Mouse (Mus musculus) midbrain, postnatal 0 days (tissue): ENCODE measurements around the gene Stk32c. TPM values are rescaled to one million over a fixed set of nuclear protein-coding genes. Genes with fewer than 3 reads are reported as not detected.

ENCODE experiments used
- ATAC-seq: fragments of 200-750 bp; cut with Nextera tagmentation; 2 replicates; pipeline ENCODE4 v1.8.0; 2017; ENCODE audit warnings: moderate number of reproducible peaks, mild to moderate bottlenecking, moderate TSS enrichment, moderate library complexity; ENCODE audit not compliant: low FRiP score
- DNase-seq: peaks from one replicate; pipeline ENCODE4 v3.0.0-alpha.2; 2015; ENCODE audit warnings: low spot score
- H3K27ac ChIP-seq: fragments of 300-500 bp; sonication (generic); 2 replicates; pipeline ENCODE4 v1.5.1; 2014; ENCODE audit warnings: low read depth, mild to moderate bottlenecking, low read length, mixed read lengths
- H3K27me3 ChIP-seq: fragments of 300-500 bp; sonication (generic); 2 replicates; pipeline ENCODE4 v1.6.1; 2014; ENCODE audit warnings: low read length, control low read depth, mixed read lengths; ENCODE audit not compliant: insufficient read depth
- H3K36me3 ChIP-seq: fragments of 300-500 bp; sonication (generic); 2 replicates; pipeline ENCODE4 v1.6.1; 2014; ENCODE audit warnings: low read length, control low read depth, mixed read lengths; ENCODE audit not compliant: insufficient read depth
- H3K4me1 ChIP-seq: fragments of 300-500 bp; sonication (generic); 2 replicates; pipeline ENCODE4 v1.6.1; 2014; ENCODE audit warnings: mild to moderate bottlenecking, control low read depth, antibody characterized with exemption, low read length, mixed read lengths; ENCODE audit not compliant: insufficient read depth
- H3K4me2 ChIP-seq: fragments of 300-500 bp; sonication (generic); 2 replicates; pipeline ENCODE4 v1.6.1; 2014; ENCODE audit warnings: low read depth, mild to moderate bottlenecking, low read length, mixed read lengths; ENCODE audit not compliant: poor library complexity, severe bottlenecking
- H3K4me3 ChIP-seq: fragments of 300-500 bp; sonication (generic); 2 replicates; pipeline ENCODE4 v1.5.1; 2014; ENCODE audit warnings: low read depth, mild to moderate bottlenecking, low read length, moderate library complexity
- H3K9ac ChIP-seq: fragments of 300-500 bp; sonication (generic); replicated peaks from 2 replicates; pipeline ENCODE4 v1.6.1; 2014; ENCODE audit warnings: mild to moderate bottlenecking, low read length, moderate library complexity, mixed read lengths; ENCODE audit not compliant: poor library complexity, severe bottlenecking
- H3K9me3 ChIP-seq: fragments of 300-500 bp; sonication (generic); 2 replicates; pipeline ENCODE4 v1.6.1; 2016; ENCODE audit warnings: low read length, control low read depth
- CTCF ChIP-seq: IDR thresholded peaks from 2 replicates; pipeline ENCODE4 v1.5.1; 2016; ENCODE audit warnings: antibody characterized with exemption, mild to moderate bottlenecking
- WGBS: fragments of 180-500 bp; shearing (Covaris S2); extraction: QIAGEN DNeasy Blood & Tissue Kit; methylation state at CpG from one replicate; pipeline ENCODE4 v1.1.7; 2014; 5-methylcytosine and 5-hydroxymethylcytosine counted together
- polyA plus RNA-seq: library from polyadenylated mRNA; unstranded; fragments of >200 nt; fragmentation: Nextera tagmentation; extraction: Ambion mirVana; gene quantifications from 2 replicates; pipeline ENCODE4 v1.2.1, GENCODE M21; 2015
- total RNA-seq: library from RNA; depleted of rRNA; stranded (reverse); fragments of >200 nt; gene quantifications from 2 replicates; pipeline ENCODE4 v1.2.3, GENCODE M21; 2014

The Stk32c gene
- total and polyA plus RNA-seq, 2 experiments from 2014 or later: 2.4 to 35.6 TPM

DNA sequence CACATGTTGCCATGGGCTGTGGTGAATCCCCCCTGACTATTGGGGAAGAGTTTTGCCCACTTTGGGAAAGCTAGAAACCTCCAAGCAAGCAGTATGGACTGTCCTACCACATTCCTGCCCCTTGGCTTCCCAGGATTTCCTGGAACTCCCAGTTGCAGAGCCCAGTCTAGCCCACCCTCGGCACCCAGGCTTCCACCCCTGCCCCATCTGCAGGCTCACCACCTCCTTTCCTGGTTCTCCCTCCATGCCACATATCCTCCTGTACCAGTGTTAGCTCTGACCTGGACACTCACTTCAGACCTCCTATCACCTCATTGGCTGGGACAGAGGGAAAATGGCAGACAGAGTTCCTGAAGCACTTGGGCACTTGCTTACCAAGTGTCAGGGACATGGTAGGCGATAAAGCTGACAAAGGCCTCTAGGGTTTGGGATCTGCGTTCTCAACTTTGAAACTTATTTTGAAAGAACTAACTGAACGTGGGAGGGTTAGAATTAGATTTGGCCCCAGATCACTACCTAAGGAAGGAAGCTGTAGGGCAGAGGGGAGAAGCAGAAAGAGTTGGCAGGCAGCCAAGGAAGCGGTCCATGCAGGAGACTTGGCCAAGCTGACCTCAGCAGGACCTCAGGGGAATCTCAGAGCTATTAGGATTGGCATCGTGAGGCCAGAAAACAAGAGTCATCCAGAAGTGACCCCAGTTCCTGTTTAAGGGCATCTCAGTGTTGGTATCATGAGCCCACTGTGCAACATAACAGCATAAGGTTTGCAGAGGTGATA, 5.7 kb upstream of the Stk32c start:
- ATAC-seq (no peak), DNase-seq (peak; percentile 9)
- H3K4me1 ChIP-seq: peaks cover 2% of the 10 kb centered on the region; the same call in 1 of the 2 replicates
- H3K27me3 ChIP-seq: no peaks in the 10 kb centered on the region
- 61% methylated on average over 6 of the region's 6 CpGs for WGBS
- H3K4me2 ChIP-seq: no peak overlapping the region
- no peaks in the 10 kb centered on the region for H3K9me3 ChIP-seq
- no peaks in the 10 kb centered on the region for H3K36me3 ChIP-seq
- H3K27ac ChIP-seq: no peak overlapping the region
- no peak overlapping the region for H3K9ac ChIP-seq
- no peak overlapping the region for H3K4me3 ChIP-seq
- no peak for TF ChIP-seq CTCF

DNA sequence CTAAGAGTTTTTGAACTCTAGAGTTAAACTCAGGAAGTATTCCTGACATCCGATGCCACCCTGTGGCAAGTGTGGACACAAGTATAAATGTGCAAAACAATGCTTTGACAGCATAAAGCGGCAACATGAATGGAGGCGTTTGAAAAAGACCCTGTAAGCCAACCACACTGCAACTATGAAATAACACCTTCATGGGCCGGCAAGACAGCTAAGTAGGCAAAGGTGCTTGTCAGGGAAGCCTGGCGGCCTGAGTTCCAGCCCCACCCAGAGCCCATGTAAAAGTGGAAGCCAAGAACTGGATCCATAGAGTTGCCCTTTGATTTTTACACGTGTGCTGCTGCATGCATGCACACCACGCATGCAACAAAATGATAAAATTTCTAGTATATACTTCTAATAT, 3.9 kb upstream of the Stk32c start:
- Histone ChIP-seq H3K27ac (no peak overlapping the region), H3K9ac (no peak overlapping the region), H3K36me3 (no peaks in the 10 kb centered on the region), H3K9me3 (no peaks in the 10 kb centered on the region), H3K4me1 (peaks cover 4% of the 10 kb centered on the region), H3K4me3 (no peak overlapping the region), H3K27me3 (no peaks in the 10 kb centered on the region), H3K4me2 (no peak overlapping the region)
- DNase-seq (no peak), ATAC-seq (no peak)
- WGBS: 83% methylated on average over 7 of the region's 7 CpGs
- peak; percentile 43 for TF ChIP-seq CTCF

DNA sequence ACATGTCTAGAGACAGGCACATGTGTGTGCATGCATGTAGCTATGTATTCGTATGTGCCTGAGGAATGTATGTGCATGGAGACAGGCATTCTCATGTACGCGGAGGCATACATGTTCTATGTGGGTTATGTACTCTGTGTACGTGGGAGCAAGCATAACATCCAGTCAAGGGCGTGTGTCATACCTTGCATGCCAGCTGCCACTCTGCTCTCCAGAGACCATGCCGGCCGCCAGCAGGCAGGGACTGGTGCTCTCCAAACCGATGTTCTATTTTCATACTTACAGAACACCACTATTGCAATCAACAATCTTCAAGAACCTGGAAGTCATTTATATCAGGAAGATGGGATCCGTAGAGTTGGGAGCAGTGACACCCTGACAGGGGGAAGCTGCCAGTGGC, 3.4 kb upstream of the Stk32c start:
- Histone ChIP-seq H3K36me3 (no peaks in the 10 kb centered on the region), H3K27me3 (no peaks in the 10 kb centered on the region), H3K4me2 (no peak overlapping the region), H3K9me3 (no peaks in the 10 kb centered on the region), H3K4me1 (peaks cover 4% of the 10 kb centered on the region), H3K4me3 (no peak overlapping the region), H3K9ac (no peak overlapping the region), H3K27ac (no peak overlapping the region)
- TF ChIP-seq CTCF: no peak
- WGBS: 94% methylated on average over 9 of the region's 9 CpGs
- DNase-seq (no peak), ATAC-seq (no peak)

DNA sequence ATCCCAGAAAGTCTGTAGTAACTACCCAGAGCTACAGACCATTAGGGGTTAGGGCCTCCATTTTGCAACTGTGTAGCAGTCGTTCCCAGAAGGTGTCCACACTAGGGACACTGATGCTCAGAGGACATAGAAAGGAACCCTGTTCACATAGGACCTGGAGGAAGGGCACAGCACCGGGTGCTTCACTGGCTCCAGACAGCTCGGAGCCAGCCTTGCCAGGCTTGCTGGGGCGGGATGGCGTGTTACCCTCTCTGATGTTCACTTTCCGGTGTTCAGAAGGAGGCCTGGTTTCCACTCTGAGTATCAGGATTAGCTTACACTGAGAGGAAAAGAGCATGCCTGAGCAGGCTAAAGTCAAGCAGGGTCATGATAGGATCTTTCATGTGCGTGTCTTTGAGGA, 2.8 kb upstream of the Stk32c start:
- 94% methylated on average over 7 of the region's 7 CpGs for WGBS
- Histone ChIP-seq H3K4me3 (no peak overlapping the region), H3K9ac (no peak overlapping the region), H3K9me3 (no peaks in the 10 kb centered on the region), H3K4me2 (no peak overlapping the region), H3K27me3 (no peaks in the 10 kb centered on the region), H3K27ac (no peak overlapping the region), H3K4me1 (peaks cover 4% of the 10 kb centered on the region), H3K36me3 (no peaks in the 10 kb centered on the region)
- no peak for DNase-seq
- TF ChIP-seq CTCF: no peak
- no peak for ATAC-seq

DNA sequence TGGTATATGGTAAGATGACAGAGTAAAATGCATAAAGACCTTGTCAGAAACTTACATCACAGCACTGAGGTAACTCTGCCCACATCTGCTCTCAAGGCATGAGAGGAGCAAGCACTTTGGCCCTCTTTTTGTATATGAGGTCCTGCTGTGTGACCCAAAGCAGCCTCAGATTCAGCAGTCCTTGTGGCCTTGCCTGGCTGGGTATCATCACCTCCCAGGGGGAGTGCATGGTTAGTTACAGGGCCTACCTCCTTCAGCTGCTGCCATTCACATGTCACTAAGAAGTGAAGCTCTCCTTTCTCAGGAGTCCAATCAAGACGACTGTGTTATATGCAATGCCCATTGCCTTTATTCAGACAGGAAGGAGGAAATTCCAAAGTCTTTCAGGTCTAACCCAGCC, 2.4 kb upstream of the Stk32c start:
- Histone ChIP-seq H3K9me3 (no peaks in the 10 kb centered on the region), H3K9ac (no peak overlapping the region), H3K4me1 (peaks cover 4% of the 10 kb centered on the region), H3K27me3 (no peaks in the 10 kb centered on the region), H3K27ac (no peak overlapping the region), H3K4me3 (no peak overlapping the region), H3K36me3 (no peaks in the 10 kb centered on the region), H3K4me2 (no peak overlapping the region)
- no peak for DNase-seq
- TF ChIP-seq CTCF: no peak
- whole genome bisulfite sequencing: 58% methylated on average over 1 of the region's 1 CpGs
- no peak for ATAC-seq

DNA sequence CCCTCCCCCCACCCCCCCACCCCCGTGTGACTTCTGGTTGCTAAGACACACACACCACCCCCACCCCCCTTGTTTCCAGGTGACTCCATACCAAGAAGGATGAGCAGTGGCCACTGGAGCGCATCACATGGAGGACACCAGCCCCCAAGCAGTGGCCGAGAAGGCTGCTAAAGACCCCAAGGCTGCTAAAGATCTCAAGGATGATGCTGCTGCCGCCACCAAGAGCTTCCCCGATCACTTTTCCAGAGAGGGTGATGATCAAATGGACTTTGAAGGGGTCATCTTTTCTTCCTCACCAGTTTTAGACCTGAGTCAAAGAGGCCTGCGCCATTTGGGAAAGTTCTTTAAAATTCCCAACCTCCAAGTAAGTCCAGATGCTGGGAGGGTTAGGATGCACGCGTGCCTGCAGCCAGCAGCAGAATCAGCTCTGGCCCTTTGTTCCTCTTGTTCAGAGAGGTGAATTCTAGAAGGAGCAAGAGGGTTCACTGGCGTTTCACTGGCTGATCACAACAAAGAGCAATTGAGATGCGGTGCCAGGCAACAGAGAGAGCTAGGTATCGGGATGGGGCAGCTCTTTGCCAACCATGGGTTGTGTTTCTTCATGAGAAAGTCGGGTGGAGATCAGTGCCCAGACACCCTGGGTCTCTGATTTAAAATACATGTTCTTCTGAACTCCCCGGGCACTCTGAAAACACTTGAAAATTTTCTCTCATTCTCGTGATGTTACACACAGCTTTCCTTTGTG, 1.7 kb upstream of the Stk32c start:
- Histone ChIP-seq H3K36me3 (no peaks in the 10 kb centered on the region), H3K4me3 (no peak overlapping the region), H3K27ac (no peak overlapping the region), H3K4me1 (peaks cover 4% of the 10 kb centered on the region), H3K27me3 (no peaks in the 10 kb centered on the region), H3K9me3 (no peaks in the 10 kb centered on the region), H3K9ac (no peak overlapping the region), H3K4me2 (no peak overlapping the region)
- DNase-seq (no peak), ATAC-seq (no peak)
- WGBS: 76% methylated on average over 13 of the region's 14 CpGs
- TF ChIP-seq CTCF: no peak
